Mouse (Mus musculus) gastrocnemius, adult 8-10 months (tissue): ENCODE results near the gene Atad5. TPM values are rescaled to one million over a fixed set of nuclear protein-coding genes. Genes with fewer than 3 reads are reported as not detected.
"Not testable (repeated sequence)": the region's sequence is repeated elsewhere in the genome, so short reads cannot be mapped to it uniquely, and the experiment has no call there.

ENCODE experiments used
- DNase-seq, 2 experiments: peaks; one replicate each; pipeline ENCODE4 v3.0.0; 2022; ENCODE audit warnings: low spot score in 2 of 2
- total RNA-seq, 4 experiments: library from RNA; stranded (reverse); gene quantifications; 2 replicates each; pipeline ENCODE4 v1.2.4; 2022

Atad5 gene
- total RNA-seq, 4 experiments from 2014 or later: 0.51 to 0.73 (median 0.71) TPM

DNA sequence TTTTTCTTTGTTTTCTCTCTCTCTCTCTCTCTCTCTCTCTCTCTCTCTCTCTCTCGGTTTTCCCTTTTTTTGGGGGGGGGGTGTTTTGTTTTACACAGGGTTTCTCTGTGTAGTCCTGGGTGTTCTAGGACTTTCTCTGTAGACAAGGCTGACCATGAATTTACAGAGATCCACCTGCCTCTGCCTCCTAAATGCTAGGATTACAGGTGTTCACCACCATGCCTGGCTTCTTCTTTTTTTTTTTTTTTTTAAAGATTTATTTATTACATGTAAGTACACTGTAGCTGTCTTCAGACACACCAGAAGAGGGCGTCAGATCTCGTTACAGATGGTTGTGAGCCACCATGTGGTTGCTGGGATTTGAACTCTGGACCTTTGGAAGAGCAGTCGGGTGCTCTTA lies 59.8 kb downstream of the Atad5 start:
- not testable (repeated sequence) for DNase-seq

DNA sequence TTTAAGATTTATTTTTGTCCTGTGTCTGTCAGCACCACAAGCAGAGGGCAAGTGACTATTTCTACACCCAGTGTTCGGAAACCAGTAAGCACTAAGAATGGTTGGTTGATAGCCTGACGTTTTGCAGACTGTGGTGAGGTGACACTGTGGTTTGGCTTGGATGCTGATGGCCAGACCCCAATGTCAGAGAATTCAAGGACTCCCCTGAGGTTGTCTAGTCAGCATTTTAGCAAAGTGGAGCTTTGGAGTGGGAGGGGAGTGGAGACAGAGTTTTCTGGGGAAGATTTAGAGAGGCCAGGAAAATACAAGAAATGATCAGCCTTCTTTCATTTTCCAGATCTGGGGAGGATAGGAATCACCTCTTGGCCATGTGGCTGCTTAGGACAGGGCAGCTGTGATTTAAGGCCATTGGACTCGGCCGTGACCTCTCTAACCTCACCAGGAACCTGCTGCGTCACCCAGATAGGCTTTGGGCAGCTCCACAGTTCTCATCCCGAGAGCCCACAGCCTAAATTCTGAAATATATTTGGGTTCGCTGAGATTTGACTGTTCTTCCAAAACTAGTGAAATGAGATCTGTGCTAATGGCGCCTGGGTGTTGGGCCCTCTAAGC lies 60.3 kb downstream of the Atad5 start:
- no peak for DNase-seq

DNA sequence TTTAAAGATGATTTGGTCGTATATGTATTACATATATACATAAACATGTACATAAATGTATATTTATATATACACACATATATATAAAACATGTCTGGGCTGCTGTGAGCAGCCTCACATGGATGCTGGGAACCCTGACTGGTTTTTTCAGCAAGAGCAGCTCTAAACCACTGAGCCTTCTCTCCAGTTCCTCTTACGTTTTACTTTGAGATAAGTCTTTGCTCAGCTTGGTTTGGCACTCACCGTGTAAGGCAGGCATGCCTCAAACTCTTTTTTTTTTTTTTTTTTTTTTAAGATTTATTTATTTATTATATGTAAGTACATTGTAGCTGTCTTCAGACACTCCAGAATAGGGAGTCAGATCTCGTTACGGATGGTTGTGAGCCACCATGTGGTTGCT lies 61.4 kb downstream of the Atad5 start:
- no peak for DNase-seq

DNA sequence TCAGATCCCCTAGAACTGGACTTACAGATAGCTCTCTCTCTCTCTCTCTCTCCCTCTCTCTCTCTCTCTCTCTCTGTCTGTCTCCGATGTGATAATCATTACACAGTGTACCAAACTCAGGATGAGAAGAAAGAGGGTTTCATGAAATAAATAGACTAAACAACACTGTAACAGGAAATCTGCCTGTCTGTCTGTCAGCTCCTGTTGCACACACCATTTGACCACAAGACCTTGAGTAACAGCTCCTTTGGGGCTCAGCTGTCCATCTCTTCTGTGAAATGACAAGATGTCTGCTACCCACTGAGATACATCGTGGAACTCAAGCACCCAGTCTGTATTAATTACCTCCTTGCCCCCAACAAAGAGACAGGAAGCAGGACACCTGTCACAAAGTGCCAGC lies 62.3 kb downstream of the Atad5 start:
- no peak for DNase-seq

DNA sequence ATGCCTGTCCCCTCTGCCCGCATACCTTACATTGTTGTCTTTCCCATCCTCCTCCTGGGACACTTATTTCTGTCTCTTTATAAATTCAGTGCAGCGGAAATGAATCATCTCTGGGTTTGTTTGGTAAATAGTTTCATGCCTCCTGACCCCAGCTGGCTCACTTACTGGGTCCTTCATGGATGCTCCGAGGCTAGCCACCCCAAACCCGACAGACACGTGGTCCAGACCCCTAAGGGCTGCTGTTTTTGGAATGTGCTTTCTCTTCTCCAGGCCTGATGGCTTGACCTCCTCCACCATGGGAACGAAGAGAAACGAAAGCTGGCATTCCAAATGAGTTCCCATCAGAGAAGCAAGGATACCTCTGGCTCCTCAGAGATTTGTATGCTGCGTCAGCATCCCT lies 63.2 kb downstream of the Atad5 start:
- DNase-seq: no peak

DNA sequence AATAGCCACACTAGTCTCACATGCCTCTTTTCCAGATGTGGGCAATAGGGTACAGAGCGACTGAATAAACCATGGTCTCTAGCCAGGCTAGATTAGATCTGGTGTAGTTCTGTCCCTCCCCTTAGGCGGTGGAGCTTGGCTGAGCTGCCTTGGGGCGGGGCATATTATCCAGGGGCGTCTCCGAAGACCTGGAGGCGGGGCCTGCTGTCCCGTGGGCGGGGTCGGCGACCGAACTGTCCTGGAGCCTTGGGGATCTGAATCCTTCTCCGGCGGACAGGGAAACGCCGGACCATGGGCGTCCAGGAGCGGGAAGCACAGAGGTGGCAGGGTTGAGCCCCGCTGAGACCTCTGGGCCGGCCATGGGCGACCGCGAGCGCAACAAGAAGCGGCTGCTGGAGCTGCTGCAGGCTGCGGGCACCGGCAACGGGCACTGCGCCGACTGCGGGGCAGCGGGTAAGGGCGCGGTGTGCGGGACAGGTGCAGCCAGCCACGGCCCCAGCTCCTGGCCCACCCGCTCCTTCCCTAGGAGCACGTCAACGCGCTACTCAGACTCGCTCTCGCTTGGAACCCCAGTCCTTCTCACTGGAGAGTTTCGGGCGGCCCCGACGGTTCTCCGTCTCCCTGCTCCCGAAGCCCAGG lies 64.8 kb downstream of the Atad5 start, which contains the start of gene Adap2:
Gene Adap2 (plus strand): TSS at position 249 of the 639 bp plus-strand sequence.
- DNase-seq: peak; percentile 90 to 92

DNA sequence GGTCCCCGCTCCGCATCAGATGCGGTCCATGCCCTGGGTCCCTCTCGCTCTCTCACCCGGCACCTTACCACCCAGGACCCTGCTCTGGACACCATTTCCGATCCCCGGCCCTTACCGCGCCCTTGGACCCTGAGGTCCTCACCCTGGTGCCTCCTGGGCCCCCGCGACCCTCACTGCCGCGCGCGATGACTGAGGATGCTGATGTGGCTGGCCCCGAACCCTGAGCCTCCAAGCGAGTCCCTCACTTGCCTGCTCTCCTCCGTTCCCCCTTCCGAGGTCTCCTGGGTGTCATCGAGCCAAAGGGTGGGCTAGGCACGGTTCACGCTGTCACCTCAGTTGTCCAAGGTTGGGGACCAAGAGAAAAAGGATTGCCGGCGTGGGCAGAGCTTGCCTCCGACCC lies 65.3 kb downstream of the Atad5 start:
- no peak for DNase-seq

DNA sequence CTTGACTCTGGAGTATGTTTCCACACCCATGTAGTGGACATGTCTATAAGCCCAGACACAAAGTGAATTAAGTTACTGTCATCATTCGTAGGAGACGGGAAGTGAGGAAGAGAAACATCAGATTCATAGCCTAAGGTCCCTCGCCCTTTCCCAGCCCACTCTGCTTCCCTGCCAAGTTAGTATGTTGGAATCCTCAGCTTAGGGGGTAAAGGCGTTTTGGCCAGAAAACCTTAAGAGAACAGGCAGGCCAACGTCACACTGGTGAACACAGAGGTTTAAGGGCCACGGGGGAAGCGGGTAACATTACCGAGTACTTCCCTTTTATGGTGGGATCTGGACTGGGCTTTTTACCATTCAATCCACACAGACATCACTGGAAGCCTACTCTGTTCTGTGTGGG lies 66.3 kb downstream of the Atad5 start:
- DNase-seq: no peak

DNA sequence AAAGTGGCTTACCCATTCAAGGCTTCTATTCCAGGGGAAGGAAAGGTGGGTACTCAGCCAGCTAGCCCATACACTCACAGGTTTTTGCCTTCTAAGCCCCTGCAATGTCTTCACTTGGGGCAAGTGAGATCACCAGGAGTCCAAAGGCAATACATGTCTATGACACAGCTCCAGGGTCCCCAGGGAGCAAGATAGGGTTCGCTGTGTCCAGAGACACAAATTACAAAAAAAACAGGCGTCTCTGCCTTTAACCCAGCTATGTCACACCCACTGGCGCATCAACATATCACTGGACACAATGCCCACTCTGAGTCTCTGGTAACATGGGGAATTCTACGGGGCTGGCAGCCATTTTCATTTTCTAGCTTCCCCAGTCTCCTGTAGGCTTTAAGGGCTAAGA lies 66.8 kb downstream of the Atad5 start:
- DNase-seq: no peak

DNA sequence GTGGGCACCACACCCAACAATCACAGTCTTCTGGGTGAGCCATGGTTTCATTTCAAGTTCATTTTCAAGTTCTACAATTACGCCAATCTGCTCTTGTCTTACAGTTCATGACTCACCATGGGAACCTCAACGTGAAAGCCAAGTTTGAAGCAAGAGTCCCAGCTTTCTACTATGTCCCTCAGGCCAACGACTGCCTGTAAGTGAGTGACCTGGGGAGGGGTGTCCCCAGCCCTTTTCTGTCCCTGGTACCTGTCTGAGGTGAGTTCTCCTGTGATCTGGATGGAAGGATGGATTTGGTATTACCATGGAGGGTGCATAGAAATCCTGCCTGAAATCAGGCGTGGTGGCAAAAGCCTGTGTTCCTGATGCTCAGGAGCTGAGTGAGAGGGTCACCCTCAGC lies 67.6 kb downstream of the Atad5 start:
- DNase-seq: no peak

DNA sequence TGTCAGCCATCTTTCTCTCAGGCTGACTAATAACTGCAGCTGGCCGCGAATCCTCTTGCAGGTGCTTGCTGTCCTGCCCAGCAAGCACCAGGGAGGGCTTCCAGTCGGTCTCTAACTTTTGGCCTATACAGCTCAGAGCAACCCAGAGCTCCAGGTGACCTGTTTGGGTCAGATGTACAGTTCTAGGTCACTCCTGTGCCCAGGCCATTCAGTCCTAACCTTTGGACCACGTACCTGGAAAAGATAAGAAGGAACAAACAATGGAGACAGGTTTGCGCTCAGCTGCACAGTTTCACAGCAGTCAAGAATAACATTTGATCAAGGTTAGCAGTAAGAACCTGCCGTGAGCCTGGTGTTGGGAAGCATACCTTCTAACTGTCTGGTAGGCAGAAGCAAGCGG lies 69.8 kb downstream of the Atad5 start:
- DNase-seq: no peak

DNA sequence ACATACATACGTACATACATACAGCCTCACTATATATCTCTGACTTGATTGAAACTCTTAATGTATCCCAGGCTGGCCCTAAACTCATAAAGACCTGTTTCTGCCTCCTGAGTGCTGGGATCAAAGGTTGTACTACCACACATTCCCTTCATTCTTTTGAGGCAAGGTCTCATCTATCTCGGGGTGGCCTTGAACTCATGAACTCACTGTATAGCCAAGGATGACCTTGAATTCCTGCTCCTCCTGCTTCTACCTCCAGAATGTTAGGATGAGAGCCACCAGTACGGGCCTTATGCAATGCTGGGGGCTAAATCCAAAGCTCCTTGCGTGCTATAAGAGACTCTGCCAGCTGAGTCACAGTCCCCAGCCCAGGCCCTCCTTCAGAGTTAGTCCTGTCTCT lies 71.8 kb downstream of the Atad5 start:
- no peak for DNase-seq

DNA sequence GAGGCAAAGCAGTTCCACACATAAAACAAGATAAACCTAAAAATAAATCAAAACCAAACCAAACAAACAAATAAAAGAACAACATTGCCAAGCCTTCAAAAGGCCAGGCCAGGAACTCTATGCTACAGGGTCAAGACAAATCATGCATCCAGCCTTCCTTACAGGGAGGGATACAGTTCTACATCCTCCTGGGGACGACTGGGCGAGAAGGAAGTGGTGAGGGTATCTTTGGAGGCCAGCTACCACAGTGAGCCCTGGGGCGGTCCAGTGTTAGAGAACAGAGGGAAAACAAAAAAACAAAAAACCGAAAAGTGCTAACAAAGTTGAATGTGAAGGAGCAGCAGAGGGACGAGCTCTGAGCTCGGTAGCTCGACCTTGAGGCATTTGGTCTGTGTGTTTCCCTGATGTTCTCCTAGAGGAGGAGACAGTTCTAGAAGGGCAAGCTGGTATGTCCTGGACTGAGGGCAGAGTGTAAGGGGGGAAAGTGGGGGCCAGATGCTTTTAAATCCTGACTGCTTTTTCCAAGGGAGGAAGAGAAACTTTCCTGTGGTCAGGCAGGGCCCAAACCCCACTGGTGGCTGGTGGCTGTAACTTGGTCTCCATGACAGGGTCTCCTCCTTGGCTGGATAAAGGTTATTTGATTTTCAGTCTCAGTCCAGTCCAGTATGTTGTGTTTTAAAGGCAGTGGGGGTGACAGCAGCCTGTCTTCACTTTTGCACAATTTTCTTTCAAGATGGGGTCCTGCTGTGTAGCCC lies 74.3 kb downstream of the Atad5 start:
- no peak for DNase-seq

DNA sequence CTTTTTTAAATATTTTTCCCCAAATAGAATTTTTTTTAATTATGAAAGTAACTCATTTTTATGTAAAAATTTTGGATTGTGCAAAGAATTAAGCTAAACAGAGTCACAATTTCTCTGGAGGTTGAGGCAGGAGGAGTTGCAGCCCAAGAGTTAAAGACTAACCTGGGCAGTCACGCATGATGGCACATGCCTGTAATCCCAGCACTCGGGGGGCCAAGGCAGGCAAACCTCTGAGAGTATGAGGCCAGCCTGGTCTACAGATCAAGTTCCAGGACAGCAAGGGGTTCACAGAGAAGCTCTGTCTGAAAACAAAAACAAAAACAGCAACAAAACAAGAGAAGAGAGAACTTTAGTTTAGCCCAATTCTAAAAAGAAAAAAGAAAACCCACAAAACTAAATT lies 75.0 kb downstream of the Atad5 start:
- DNase-seq: no peak

DNA sequence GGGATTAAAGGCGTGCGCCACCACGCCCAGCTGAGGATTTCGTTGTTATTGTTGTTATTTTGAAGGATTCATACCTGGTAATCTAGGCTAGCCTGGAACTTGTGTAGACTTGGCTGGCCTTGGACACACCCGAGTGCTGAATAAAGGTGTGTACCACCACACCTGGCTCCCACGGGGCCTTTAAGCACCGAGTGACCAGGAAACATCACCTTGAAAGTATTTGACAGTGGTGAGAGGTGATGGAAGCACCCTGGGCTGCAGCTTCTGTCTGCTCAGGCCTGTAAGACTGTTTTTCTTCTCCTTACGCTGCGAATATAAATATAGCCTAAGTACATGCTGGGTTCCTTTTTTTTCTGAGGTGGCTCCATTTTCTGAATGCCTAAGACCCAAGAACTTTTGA lies 78.9 kb downstream of the Atad5 start:
- no peak for DNase-seq

DNA sequence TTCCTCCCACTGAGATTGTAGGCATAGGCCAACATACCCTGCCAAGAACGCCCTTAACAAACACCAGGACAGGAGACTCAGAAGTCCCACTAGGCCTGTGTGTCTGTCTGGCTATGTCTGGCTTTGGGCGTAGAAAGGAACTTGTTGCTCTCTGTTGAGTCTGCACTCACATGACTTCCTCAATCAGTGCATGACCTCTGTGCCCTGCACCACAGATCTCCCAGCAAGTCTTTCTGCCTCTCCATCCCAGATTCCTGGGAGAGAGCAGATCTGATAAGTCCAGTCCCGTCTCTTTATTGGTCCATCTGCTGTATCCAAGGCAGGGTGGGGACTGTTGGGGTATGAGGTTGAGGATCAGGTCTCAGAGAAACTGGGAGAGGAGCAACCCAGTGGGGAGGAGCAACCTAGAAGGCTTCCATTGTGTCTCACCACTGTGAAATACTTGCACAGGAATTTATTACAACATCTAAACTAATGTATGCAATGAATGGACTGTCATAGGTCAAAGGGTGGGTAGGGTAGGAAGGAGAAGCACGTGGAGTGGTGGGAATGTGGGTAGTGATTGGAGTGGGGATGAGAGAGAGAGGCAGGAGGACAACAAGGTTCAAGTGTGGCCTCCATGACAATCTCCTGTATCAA lies 79.5 kb downstream of the Atad5 start:
- no peak for DNase-seq

DNA sequence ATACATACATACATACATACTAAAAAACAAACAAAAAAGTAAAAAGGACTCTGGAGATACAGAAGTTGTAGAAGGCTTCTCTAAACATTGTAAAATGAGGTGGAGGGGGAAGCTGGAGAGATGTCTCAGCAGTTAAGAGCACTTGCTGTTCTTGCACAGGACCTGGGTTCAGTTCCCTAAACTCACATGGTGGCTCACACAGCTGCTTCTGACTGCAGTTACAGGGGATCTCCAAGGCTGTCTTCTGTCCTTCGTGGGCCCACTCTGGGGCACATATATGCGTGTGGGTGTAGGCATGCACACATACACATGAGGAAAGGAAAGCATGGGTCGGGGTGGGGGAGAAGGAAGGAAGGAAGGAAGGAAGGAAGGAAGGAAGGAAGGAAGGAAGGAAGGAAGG lies 80.4 kb downstream of the Atad5 start:
- DNase-seq: no peak

DNA sequence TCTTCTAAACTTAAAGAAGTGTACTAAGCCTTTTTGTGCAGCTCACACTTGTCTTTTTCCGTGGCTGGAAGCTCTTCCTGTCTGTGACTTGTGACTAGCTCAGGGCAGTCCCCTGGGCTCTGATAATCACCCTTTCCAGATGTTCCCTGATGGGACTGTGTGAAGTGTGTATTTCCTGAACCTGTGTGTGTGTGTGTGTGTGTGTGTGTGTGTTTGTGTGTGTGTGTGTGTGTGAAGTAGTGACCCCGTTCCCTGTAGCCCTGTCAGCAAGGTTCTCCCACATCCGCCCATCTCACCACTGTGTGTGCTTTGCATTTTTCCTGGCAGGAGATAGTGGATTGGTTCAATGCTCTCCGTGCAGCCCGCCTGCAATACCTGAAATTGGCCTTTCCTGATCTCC lies 81.2 kb downstream of the Atad5 start:
- no peak for DNase-seq

DNA sequence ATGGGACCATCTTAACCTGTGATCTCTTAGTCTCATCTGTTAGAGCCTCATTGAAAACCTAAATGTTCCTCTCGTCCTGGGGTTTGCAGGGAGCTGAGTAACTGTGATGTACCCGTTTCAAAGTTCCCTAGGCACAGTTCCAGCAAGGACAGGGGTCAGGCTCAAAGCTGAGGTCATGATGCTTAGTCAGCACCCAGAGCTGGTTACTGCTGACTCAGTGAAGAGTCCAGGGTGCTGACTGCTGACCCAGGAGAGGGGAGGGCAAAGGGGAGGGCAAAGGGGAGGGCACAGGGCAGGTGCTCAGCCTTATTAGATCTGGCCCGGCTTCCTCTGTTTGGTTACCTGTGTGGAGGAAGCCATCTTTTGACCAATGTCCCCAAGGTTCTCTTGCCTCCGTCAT lies 82.7 kb downstream of the Atad5 start:
- DNase-seq: no peak

DNA sequence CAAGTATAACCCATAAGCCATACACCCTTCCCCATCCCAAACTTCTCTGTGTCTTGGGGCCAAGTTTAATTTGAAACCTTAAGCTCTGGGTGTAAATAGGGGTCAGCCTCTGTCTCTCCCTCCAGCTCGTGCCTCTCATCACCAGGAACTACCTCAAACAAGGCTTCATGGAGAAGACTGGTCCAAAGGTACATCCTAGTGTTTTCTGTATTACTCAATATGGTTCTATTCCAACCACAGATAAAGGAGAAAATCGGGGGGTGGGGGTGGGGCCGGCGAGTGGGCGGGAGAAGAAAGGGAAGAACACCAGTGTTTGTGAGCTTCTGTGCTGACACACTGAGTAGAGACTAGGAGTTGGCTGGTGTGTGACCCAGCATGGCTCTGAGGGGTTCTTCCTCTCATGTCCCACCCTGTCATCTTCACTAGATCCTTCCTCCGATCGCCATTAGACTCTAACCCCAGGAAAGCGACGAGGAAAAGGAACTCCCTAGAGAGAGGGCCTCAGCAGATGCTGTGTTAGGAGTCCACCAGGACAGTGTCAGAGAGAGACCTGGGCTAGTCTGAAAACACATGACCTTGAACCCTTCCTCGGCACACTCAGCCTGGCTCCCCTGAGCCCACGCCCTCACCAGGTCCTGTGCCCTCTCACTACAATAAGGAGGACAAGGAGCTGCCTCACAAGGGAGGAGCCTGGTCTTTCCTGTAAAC lies 84.9 kb downstream of the Atad5 start:
- no peak for DNase-seq
